Mouse (Mus musculus) neutrophil, adult 59 days (primary cell): Measurements from ENCODE around the gene Slc6a20a. TPM values are rescaled to one million over a fixed set of nuclear protein-coding genes. Genes with fewer than 3 reads are reported as not detected.

ENCODE experiments used
- total RNA-seq, 2 experiments: library from RNA; stranded (reverse); gene quantifications; 1 replicate in 1 of 2; 2 replicates in 1 of 2; pipeline ENCODE4 v1.2.4; 2023

Gene Slc6a20a
- total RNA-seq = 1 to 10 TPM in 1 of 2 experiments, under 1 TPM in 1; 0.44 to 3.1 TPM

DNA sequence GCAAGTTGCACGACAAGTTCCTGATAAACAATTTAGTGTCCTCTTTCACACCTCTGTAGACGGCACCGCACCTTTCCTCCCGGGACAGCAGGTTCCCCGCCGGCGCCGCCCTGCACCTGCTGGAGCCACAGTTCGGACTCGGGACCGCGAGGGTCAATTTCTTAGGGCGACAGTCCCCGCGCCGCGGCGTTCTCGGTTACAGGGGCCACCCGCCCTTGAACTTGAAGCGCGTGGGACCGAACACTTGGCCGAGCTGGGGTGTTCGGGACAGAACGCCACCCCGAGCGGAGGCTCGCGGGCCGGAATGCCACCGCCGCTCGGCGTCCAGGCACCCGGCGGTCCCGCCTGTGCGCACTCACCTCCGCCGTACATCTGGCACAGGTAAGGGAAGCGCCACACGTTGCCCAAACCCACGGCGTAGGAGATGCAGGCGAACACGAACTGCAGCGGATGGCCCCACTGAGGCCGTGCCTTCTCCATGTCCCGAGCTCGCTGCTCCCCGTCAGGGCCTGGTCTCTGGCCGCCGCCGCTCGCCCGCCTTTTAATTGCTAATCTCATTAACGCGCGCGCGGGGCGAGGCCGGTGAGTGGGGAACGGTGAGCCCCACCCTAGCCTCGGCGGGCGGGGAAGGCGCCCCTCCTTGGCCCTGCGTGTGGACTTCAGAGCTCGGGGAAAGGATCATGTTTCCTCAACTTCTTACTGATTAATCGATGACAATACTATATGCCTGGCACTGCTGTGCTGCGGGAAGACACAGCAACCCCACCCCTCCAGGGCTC lies at the start of gene Slc6a20a, which contains the start of gene Ccr9:
Slc6a20a (minus strand) TSS at position 559 of the 779 bp plus-strand sequence.
Ccr9 (plus strand) TSS at position 113 of the 779 bp plus-strand sequence.

GRCm38 (mm10) chr9:123717186-123718008 lies 38.7 kb upstream of the Slc6a20a start, which contains the start of gene Lztfl1:
Lztfl1 (minus strand) TSS chr9:123717697.

GRCm38 (mm10) chr9:123632281-123632680 lies 46.4 kb downstream of the Slc6a20a start, which contains the start of gene Slc6a20b:
Slc6a20b (minus strand) TSS chr9:123632565.

Other genes with a start within 250 kb of the Slc6a20a start
- 10 to 100 TPM; 30.8 to 39.4 TPM for gene Limd1, start 200.2 kb downstream of the Slc6a20a start, total RNA-seq
- 10 to 100 TPM; 21.0 to 21.2 TPM for gene Sacm1l, start 149.1 kb downstream of the Slc6a20a start, total RNA-seq
- gene Slc6a20b, start 46.3 kb downstream of the Slc6a20a start, total RNA-seq = under 1 TPM in 1 of 2 experiments, not detected in 1; 0.11 TPM
- gene Ccr9, start 446 bp downstream of the Slc6a20a start, total RNA-seq = under 1 TPM; 0.36 to 0.40 TPM
- 10 to 100 TPM; 23.7 to 27.7 TPM for gene Lztfl1, start 38.8 kb upstream of the Slc6a20a start, total RNA-seq
- gene Cxcr6, start 127.6 kb upstream of the Slc6a20a start, total RNA-seq = under 1 TPM in 1 of 2 experiments, not detected in 1; 0.18 TPM
- gene Fyco1, start 173.0 kb upstream of the Slc6a20a start, total RNA-seq = 10 to 100 TPM; 24.0 to 27.8 TPM
- under 1 TPM in 1 of 2 experiments, not detected in 1; 0.09 TPM for gene Xcr1, start 183.1 kb upstream of the Slc6a20a start, total RNA-seq